Mouse (Mus musculus): ENCODE results near the gene Rasgef1b. TPM values are rescaled to one million over a fixed set of nuclear protein-coding genes. Genes with fewer than 3 reads are reported as not detected.
"Not testable (repeated sequence)": the region's sequence is repeated elsewhere in the genome, so short reads cannot be mapped to it uniquely, and the experiment has no call there.

Gene Rasgef1b
- total RNA-seq, 2 experiments from 2014 or later: 0.85 to 1.2 TPM

GRCm38 (mm10) chr5:99236431-99236830, 492.4 kb downstream of the Rasgef1b start:
- no peak for ATAC-seq (ENCODE audit: poor library complexity, severe bottlenecking)

- no peak for ATAC-seq (ENCODE audit: poor library complexity, severe bottlenecking)
Measured at GRCm38 (mm10) chr5:99234275-99234674, 494.6 kb downstream of the Rasgef1b start.

- ATAC-seq (ENCODE audit: poor library complexity, severe bottlenecking): no peak
Measured at GRCm38 (mm10) chr5:99233176-99233575, 495.7 kb downstream of the Rasgef1b start.

- no peak for ATAC-seq (ENCODE audit: poor library complexity, severe bottlenecking)
Measured at GRCm38 (mm10) chr5:99232410-99232809, 496.5 kb downstream of the Rasgef1b start.

- no peak for ATAC-seq (ENCODE audit: poor library complexity, severe bottlenecking)
Measured at GRCm38 (mm10) chr5:99230476-99230875, 498.4 kb downstream of the Rasgef1b start.

- no peak for ATAC-seq (ENCODE audit: poor library complexity, severe bottlenecking)
Measured at GRCm38 (mm10) chr5:99227361-99227760, 501.5 kb downstream of the Rasgef1b start.

GRCm38 (mm10) chr5:99224571-99225011, 504.3 kb downstream of the Rasgef1b start:
- ATAC-seq (ENCODE audit: poor library complexity, severe bottlenecking): no peak

GRCm38 (mm10) chr5:99223869-99224498, 504.9 kb downstream of the Rasgef1b start:
- ATAC-seq (ENCODE audit: poor library complexity, severe bottlenecking): no peak

- ATAC-seq (ENCODE audit: poor library complexity, severe bottlenecking): no peak
Measured at GRCm38 (mm10) chr5:99218385-99218784, 510.5 kb downstream of the Rasgef1b start.

- not testable (repeated sequence) for ATAC-seq (ENCODE audit: poor library complexity, severe bottlenecking)
Measured at GRCm38 (mm10) chr5:99216588-99217152, 512.2 kb downstream of the Rasgef1b start.

GRCm38 (mm10) chr5:99215207-99216157, 513.4 kb downstream of the Rasgef1b start:
- ATAC-seq (ENCODE audit: poor library complexity, severe bottlenecking): no peak

- ATAC-seq (ENCODE audit: poor library complexity, severe bottlenecking): peak; percentile 93
Measured at GRCm38 (mm10) chr5:99214400-99214799, 514.5 kb downstream of the Rasgef1b start.

- no peak for ATAC-seq (ENCODE audit: poor library complexity, severe bottlenecking)
Measured at GRCm38 (mm10) chr5:99213211-99213610, 515.7 kb downstream of the Rasgef1b start.

- ATAC-seq (ENCODE audit: poor library complexity, severe bottlenecking): peak; percentile 92
Measured at GRCm38 (mm10) chr5:99203475-99203874, 525.4 kb downstream of the Rasgef1b start.

GRCm38 (mm10) chr5:99202074-99202837, 526.6 kb downstream of the Rasgef1b start:
- ATAC-seq (ENCODE audit: poor library complexity, severe bottlenecking): 0 out of 2 replicates have a peak, but pooled peaks have one; percentile 35

GRCm38 (mm10) chr5:99195436-99195835, 533.4 kb downstream of the Rasgef1b start:
- ATAC-seq (ENCODE audit: poor library complexity, severe bottlenecking): no peak

GRCm38 (mm10) chr5:99190941-99191800, 537.7 kb downstream of the Rasgef1b start:
- ATAC-seq (ENCODE audit: poor library complexity, severe bottlenecking): no peak

- no peak for ATAC-seq (ENCODE audit: poor library complexity, severe bottlenecking)
Measured at GRCm38 (mm10) chr5:99183637-99184036, 545.2 kb downstream of the Rasgef1b start.

GRCm38 (mm10) chr5:99174608-99175385, 554.1 kb downstream of the Rasgef1b start:
- no peak for ATAC-seq (ENCODE audit: poor library complexity, severe bottlenecking)

Data from megakaryocyte, adult 5-6 weeks (primary cell).